Mouse (Mus musculus) stomach, postnatal 0 days (tissue): ENCODE results near the gene Zfp385a. TPM values are rescaled to one million over a fixed set of nuclear protein-coding genes. Genes with fewer than 3 reads are reported as not detected.

Source experiments
- ATAC-seq: fragments of 200-750 bp; cut with Nextera tagmentation; 2 replicates; pipeline ENCODE4 v1.8.0; 2017; ENCODE audit not compliant: low FRiP score, low TSS enrichment
- DNase-seq: peaks from one replicate; pipeline ENCODE4 v3.0.0-alpha.2; 2016; ENCODE audit warnings: low spot score
- H3K27ac ChIP-seq: fragments of 300-500 bp; sonication (generic); replicated peaks from 2 replicates; pipeline ENCODE4 v1.5.1; 2014; ENCODE audit warnings: mild to moderate bottlenecking, control low read depth
- H3K27me3 ChIP-seq: fragments of 300-500 bp; sonication (generic); 2 replicates; pipeline ENCODE4 v1.6.1; 2014; ENCODE audit warnings: low read length; ENCODE audit not compliant: control insufficient read depth, insufficient read depth
- H3K36me3 ChIP-seq: fragments of 300-500 bp; sonication (generic); 2 replicates; pipeline ENCODE4 v1.6.1; 2014; ENCODE audit warnings: low read length, mixed read lengths; ENCODE audit not compliant: control insufficient read depth, insufficient read depth
- H3K4me1 ChIP-seq: fragments of 300-500 bp; sonication (generic); replicated peaks from 2 replicates; pipeline ENCODE4 v1.6.1; 2014; ENCODE audit warnings: antibody characterized with exemption; ENCODE audit not compliant: control insufficient read depth, insufficient read depth
- H3K4me2 ChIP-seq: fragments of 300-500 bp; sonication (generic); replicated peaks from 2 replicates; pipeline ENCODE4 v1.6.1; 2014; ENCODE audit warnings: low read depth, mild to moderate bottlenecking, control low read depth, moderate library complexity
- H3K4me3 ChIP-seq: fragments of 300-500 bp; sonication (generic); 2 replicates; pipeline ENCODE4 v1.5.1; 2014; ENCODE audit warnings: low read depth, low read length, control low read depth
- H3K9ac ChIP-seq: fragments of 300-500 bp; sonication (generic); 2 replicates; pipeline ENCODE4 v1.6.1; 2014; ENCODE audit warnings: mild to moderate bottlenecking, low read length, control low read depth, mixed read lengths
- H3K9me3 ChIP-seq: fragments of 300-500 bp; sonication (generic); 2 replicates; pipeline ENCODE4 v1.6.1; 2016; ENCODE audit warnings: low read length; ENCODE audit not compliant: control insufficient read depth
- CTCF ChIP-seq: IDR thresholded peaks from 2 replicates; pipeline ENCODE4 v1.5.1; 2016; ENCODE audit warnings: antibody characterized with exemption, low read depth, mild to moderate bottlenecking, moderate library complexity
- EP300 ChIP-seq: optimal IDR thresholded peaks from 2 replicates; pipeline ENCODE3; 2016; ENCODE audit warnings: antibody characterized with exemption
- WGBS: fragments of 180-500 bp; shearing (Covaris S2); extraction: QIAGEN DNeasy Blood & Tissue Kit; methylation state at CpG from one replicate; pipeline ENCODE4 v1.1.7; 2014; 5-methylcytosine and 5-hydroxymethylcytosine counted together
- polyA plus RNA-seq: library from polyadenylated mRNA; unstranded; fragments of >200 nt; fragmentation: Nextera tagmentation; extraction: Ambion mirVana; gene quantifications from 2 replicates; pipeline ENCODE4 v1.2.1, GENCODE M21; 2015

The Zfp385a gene
- polyA plus RNA-seq, 1 experiment from 2014 or later: 6.0 TPM

DNA sequence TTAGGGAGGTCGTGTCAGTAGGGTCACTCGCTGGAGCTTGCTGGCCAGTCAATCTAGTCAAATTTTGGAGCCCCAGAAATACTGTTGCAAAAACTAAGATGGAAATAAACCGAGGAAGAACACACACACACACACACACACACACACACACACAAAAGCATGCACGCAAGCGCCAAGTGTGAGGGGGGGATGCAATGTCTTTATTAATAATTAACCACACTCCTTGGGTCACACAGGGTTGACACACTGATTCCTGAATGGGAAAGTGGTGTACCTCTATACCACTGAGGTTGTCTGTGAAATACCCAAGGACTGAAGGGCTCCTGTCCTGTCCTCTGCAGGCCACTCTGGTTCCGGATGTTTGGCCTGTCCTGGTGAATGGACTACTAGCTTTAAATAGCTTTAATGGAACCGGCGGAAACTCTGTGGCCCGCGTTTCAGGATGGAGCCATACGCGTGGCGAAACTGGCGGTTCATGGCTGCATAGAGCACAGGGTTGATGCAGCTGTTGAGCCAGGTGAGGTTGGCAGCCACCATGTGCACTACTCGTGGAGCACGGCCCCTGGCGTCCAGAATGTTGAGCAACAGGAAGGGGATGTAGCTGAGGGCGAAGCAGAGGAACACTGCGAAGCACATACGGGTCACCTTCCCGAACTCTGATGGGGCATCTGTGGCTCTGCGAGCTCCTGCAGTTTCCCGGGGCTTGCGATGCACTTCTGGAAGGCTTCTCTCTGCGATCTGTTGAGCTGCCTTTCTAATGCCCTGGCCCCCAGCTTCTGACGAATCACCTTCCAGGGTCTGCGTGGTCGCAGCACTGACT is 31.6 kb downstream of the Zfp385a start:
- H3K4me3 ChIP-seq: no peak overlapping the region
- TF ChIP-seq EP300: no peak
- peak; percentile 65 for TF ChIP-seq CTCF
- peaks cover 7% of the 10 kb centered on the region for H3K4me1 ChIP-seq
- H3K36me3 ChIP-seq: no peaks in the 10 kb centered on the region
- H3K9ac ChIP-seq: no peak overlapping the region; the same call in 1 of the 2 replicates
- 43% methylated on average over 28 of the region's 28 CpGs for WGBS
- no peaks in the 10 kb centered on the region for H3K9me3 ChIP-seq
- DNase-seq (peak; percentile 68), ATAC-seq (no peak; the same call in 1 of the 2 replicates)
- H3K27ac ChIP-seq: no peak overlapping the region
- no peaks in the 10 kb centered on the region for H3K27me3 ChIP-seq
- peak overlapping the region; percentile 14; the same call in 1 of the 2 replicates for H3K4me2 ChIP-seq

DNA sequence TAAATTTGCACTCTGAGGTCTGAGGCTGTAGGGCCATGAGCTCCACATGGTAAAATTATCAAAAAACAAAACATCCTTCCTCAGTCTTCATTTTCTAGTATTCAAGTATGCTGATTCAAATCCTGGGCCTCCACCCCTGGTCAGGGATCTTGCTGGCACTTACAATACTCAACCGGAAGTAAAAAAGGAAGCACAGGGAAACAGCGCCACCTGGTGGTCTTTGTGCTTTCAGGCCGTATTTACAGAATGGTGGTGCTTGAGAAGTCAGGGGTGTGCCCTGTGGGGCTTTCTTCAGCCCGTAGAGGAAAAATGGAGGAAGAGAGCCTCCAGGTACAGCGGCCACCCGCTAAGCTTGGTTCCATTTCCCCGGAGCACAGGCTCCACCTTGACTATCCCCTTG is 32.8 kb downstream of the Zfp385a start:
- DNase-seq (peak; percentile 94), ATAC-seq (peak; percentile 39; the same call in 1 of the 2 replicates)
- Histone ChIP-seq H3K4me2 (0 out of 2 replicates have a peak overlapping the region, but pooled peaks have one; percentile 27), H3K4me3 (no peak overlapping the region), H3K9me3 (no peaks in the 10 kb centered on the region), H3K9ac (no peak overlapping the region), H3K36me3 (no peaks in the 10 kb centered on the region), H3K27me3 (no peaks in the 10 kb centered on the region), H3K27ac (no peak overlapping the region), H3K4me1 (peaks cover 7% of the 10 kb centered on the region)
- TF ChIP-seq CTCF: peak; percentile 98
- no peak for TF ChIP-seq EP300
- WGBS: 1% methylated on average over 7 of the region's 7 CpGs

DNA sequence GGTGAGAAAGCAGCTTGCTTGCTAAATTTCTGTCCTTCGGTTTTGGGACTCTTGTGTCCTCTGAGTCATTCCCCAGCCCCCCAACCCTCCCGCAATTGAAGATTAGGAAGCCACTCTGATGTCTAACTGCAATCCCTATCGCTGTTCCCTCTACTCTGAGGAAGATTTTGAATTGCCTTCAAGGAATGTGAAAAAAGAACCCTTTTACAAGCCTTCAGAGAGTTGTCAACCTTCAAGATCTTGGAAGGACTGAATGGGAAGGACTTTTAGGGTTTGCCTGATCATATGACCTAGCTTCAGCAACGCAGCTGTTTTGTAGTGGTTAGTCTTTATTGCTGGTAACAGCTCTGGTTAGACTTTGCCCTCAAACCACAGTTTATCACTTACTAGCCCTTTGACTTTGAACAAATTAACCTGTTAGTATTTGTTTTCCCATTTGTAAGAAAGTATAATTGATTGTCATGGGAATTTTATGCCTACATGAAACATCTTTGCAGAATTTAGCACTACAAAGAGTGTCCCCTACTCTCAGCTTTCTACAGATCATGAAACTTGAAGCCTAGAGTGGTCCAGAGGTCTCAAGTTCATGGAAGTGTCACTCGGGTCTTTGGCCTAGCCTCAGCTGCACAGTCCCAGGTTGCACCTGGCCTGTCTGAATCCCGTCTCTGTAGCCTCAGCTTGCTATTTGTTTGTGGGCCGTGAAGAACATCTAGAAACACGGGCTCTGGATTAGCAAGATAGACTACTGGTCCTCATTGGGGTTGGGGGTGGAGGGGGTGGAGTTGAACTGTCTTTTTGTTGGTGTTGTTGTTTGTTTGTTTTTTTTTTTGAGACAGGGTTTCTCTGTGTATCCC is 33.9 kb downstream of the Zfp385a start:
- Histone ChIP-seq H3K4me1 (peaks cover 7% of the 10 kb centered on the region), H3K4me3 (peak overlapping the region; percentile 57), H3K9ac (peak overlapping the region; percentile 68), H3K27me3 (no peaks in the 10 kb centered on the region), H3K36me3 (no peaks in the 10 kb centered on the region), H3K9me3 (no peaks in the 10 kb centered on the region), H3K4me2 (peak overlapping the region; percentile 91), H3K27ac (peak overlapping the region; percentile 95)
- ATAC-seq (no peak), DNase-seq (no peak)
- 34% methylated on average over 8 of the region's 8 CpGs for WGBS
- TF ChIP-seq EP300: no peak
- no peak for TF ChIP-seq CTCF

DNA sequence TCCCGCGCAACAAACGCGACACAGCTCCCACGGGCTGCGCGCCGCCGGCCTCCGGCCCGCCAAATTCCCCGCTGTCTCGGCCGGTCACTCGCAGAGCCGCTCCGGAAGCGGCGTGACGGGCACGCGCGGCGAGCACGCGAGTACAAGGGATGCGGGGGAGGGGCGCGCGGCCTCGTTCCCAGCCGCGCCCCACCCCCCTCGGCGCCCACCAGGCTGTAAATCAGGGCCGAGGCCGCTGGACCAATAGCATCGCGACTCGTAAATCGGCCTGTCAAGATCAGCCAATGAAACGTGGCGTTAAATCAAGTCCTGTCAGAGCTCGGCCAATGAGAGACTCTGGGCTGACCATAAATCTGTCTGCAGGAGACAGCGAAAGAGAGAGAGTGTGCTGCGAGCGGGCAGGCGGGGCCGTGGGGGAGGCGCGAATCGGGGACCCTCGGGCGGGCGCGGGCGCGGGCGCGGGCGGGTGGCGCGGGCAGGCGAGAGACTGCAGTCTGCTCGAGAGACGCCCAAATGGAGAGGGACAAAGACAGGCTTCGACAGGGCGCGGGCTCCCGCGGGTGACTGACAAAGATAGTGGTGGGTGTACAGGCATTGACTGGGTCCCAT is 34.7 kb downstream of the Zfp385a start:
- Histone ChIP-seq H3K27me3 (no peaks in the 10 kb centered on the region), H3K9ac (peak overlapping the region; percentile 68), H3K9me3 (no peaks in the 10 kb centered on the region), H3K36me3 (no peaks in the 10 kb centered on the region), H3K4me1 (peaks cover 10% of the 10 kb centered on the region), H3K4me2 (peak overlapping the region; percentile 91), H3K4me3 (peak overlapping the region; percentile 57), H3K27ac (peak overlapping the region; percentile 95)
- TF ChIP-seq EP300 (peak; percentile 97), CTCF (no peak)
- DNase-seq (peak; percentile 94), ATAC-seq (peak; percentile 95)
- under 1% methylated on average over 71 of the region's 71 CpGs for WGBS

DNA sequence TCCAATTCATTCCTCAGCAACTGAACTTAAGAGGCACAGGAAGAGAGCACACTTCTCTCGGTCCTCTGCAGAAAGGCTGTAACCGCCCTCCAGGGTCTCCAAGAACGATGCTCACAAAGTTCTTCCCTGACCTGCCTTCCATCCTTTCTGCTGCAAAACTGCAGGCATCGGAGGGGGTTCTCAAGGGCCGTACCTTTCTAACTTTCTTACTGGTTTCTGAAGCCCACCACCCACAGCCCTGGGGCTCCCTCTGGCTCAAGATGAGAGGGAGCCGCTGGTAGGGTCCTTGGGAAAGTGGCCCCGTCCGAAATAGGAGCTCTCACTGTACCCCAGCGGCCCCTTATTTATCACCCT is 35.3 kb downstream of the Zfp385a start:
- no peak for DNase-seq
- H3K4me3 ChIP-seq: peak overlapping the region; percentile 57
- H3K27ac ChIP-seq: peak overlapping the region; percentile 95
- no peaks in the 10 kb centered on the region for H3K36me3 ChIP-seq
- ATAC-seq: no peak
- H3K27me3 ChIP-seq: no peaks in the 10 kb centered on the region
- H3K4me2 ChIP-seq: peak overlapping the region; percentile 91
- H3K4me1 ChIP-seq: peaks cover 10% of the 10 kb centered on the region
- peak overlapping the region; percentile 61 for H3K9ac ChIP-seq
- H3K9me3 ChIP-seq: no peaks in the 10 kb centered on the region
- TF ChIP-seq CTCF (no peak), EP300 (no peak)
- 0% methylated on average over 9 of the region's 9 CpGs for WGBS
